Mouse (Mus musculus): ENCODE results near the gene Asgr1. TPM values are rescaled to one million over a fixed set of nuclear protein-coding genes. Genes with fewer than 3 reads are reported as not detected.

The Asgr1 gene
- total RNA-seq (2023), result not detected

GRCm38 (mm10) chr11:70053898-70054570 is at the start of gene Asgr1:
Asgr1 (plus strand) TSS chr11:70054085.

GRCm38 (mm10) chr11:70014880-70015558 is 38.9 kb upstream of the Asgr1 start, which contains the start of gene Acadvl:
Acadvl (minus strand) TSS chr11:70015411.

GRCm38 (mm10) chr11:70016669-70017068 is 37.2 kb upstream of the Asgr1 start, which contains the start of gene Dlg4:
Dlg4 (plus strand) TSS chr11:70016942.

GRCm38 (mm10) chr11:70091986-70092783 is 38.3 kb downstream of the Asgr1 start, which contains the start of gene Asgr2:
Asgr2 (plus strand) TSS chr11:70092644.

Other genes with a start within 250 kb of the Asgr1 start
- not detected for gene Tmem102, start 248.5 kb upstream of the Asgr1 start, total RNA-seq (2023)
- gene Gm39566, start 238.8 kb upstream of the Asgr1 start, total RNA-seq (2023), result not detected
- gene Spem2, start 235.6 kb upstream of the Asgr1 start, total RNA-seq (2023), result not detected
- gene Spem1, start 231.9 kb upstream of the Asgr1 start, total RNA-seq (2023), result not detected
- gene Nlgn2, start 216.3 kb upstream of the Asgr1 start, total RNA-seq (2023), result 1 to 10 TPM in 1 of 2 experiments, under 1 TPM in 1; 0.95 to 1.3 TPM
- 10 to 100 TPM; 18.6 to 19.6 TPM for gene Tmem256, start 215.6 kb upstream of the Asgr1 start, total RNA-seq (2023)
- gene Plscr3, start 207.7 kb upstream of the Asgr1 start, total RNA-seq (2023), result 10 to 100 TPM; 13.7 to 17.8 TPM
- gene Tnk1, start 195.4 kb upstream of the Asgr1 start, total RNA-seq (2023), result not detected
- gene Tmem95, start 176.1 kb upstream of the Asgr1 start, total RNA-seq (2023), result not detected
- 1 to 10 TPM; 1.5 to 2.1 TPM for gene Kctd11, start 172.7 kb upstream of the Asgr1 start, total RNA-seq (2023)
- gene Acap1, start 158.5 kb upstream of the Asgr1 start, total RNA-seq (2023), result 100 to 1,000 TPM; 462 TPM
- gene 2810408A11Rik, start 153.1 kb upstream of the Asgr1 start, total RNA-seq (2023), result 1 to 10 TPM; 3.5 to 3.6 TPM
- 10 to 100 TPM; 64.4 to 66.0 TPM for gene Neurl4, start 153.0 kb upstream of the Asgr1 start, total RNA-seq (2023)
- 100 to 1,000 TPM; 132 to 133 TPM for gene Gps2, start 140.2 kb upstream of the Asgr1 start, total RNA-seq (2023)
- gene Eif5a, start 132.1 kb upstream of the Asgr1 start, total RNA-seq (2023), result 100 to 1,000 TPM; 389 to 417 TPM
- not detected for gene Ybx2, start 118.3 kb upstream of the Asgr1 start, total RNA-seq (2023)
- gene Slc2a4, start 105.9 kb upstream of the Asgr1 start, total RNA-seq (2023), result not detected
- not detected for gene Cldn7, start 89.3 kb upstream of the Asgr1 start, total RNA-seq (2023)
- 100 to 1,000 TPM; 113 to 123 TPM for gene Ctdnep1, start 72.9 kb upstream of the Asgr1 start, total RNA-seq (2023)
- 10 to 100 TPM; 36.1 to 48.5 TPM for gene Elp5, start 71.6 kb upstream of the Asgr1 start, total RNA-seq (2023)
- gene Gabarap, start 62.9 kb upstream of the Asgr1 start, total RNA-seq (2023), result 100 to 1,000 TPM; 182 to 187 TPM
- gene Phf23, start 58.3 kb upstream of the Asgr1 start, total RNA-seq (2023), result 10 to 100 TPM; 64.4 to 67.2 TPM
- gene Dvl2, start 53.5 kb upstream of the Asgr1 start, total RNA-seq (2023), result 10 to 100 TPM; 40.8 to 42.1 TPM
- 10 to 100 TPM; 62.0 to 75.3 TPM for gene Acadvl, start 38.7 kb upstream of the Asgr1 start, total RNA-seq (2023)
- gene Dlg4, start 37.1 kb upstream of the Asgr1 start, total RNA-seq (2023), result 10 to 100 TPM; 36.4 to 38.1 TPM
- not detected for gene Asgr2, start 38.6 kb downstream of the Asgr1 start, total RNA-seq (2023)
- not detected for gene Mgl2, start 76.2 kb downstream of the Asgr1 start, total RNA-seq (2023)
- gene Clec10a, start 102.1 kb downstream of the Asgr1 start, total RNA-seq (2023), result under 1 TPM in 1 of 2 experiments, not detected in 1; 0.99 TPM
- not detected for gene Slc16a11, start 158.7 kb downstream of the Asgr1 start, total RNA-seq (2023)
- gene Slc16a13, start 167.0 kb downstream of the Asgr1 start, total RNA-seq (2023), result 1 to 10 TPM; 2.6 to 3.1 TPM
- under 1 TPM in 1 of 2 experiments, not detected in 1; 0.15 TPM for gene Bcl6b, start 175.7 kb downstream of the Asgr1 start, total RNA-seq (2023)
- 10 to 100 TPM; 67.4 to 73.0 TPM for gene 0610010K14Rik, start 183.8 kb downstream of the Asgr1 start, total RNA-seq (2023)
- gene Gm21988, start 185.7 kb downstream of the Asgr1 start, total RNA-seq (2023), result 1 to 10 TPM; 3.9 to 5.7 TPM
- 10 to 100 TPM; 70.1 TPM for gene Rnasek, start 185.8 kb downstream of the Asgr1 start, total RNA-seq (2023)
- gene Alox12, start 201.3 kb downstream of the Asgr1 start, total RNA-seq (2023), result not detected